Mouse (Mus musculus) embryonic fibroblast, embryonic 13.5 days (primary cell): ENCODE data around the gene Tmem150b.

Experiments
- CTCF ChIP-seq: IDR thresholded peaks from 2 replicates; pipeline ENCODE4 v1.5.1; 2011; ENCODE audit warnings: mild to moderate bottlenecking, control low read depth, low read length, moderate library complexity, borderline replicate concordance; ENCODE audit not compliant: insufficient read depth
- POLR2A ChIP-seq: IDR thresholded peaks from 2 replicates; pipeline ENCODE4 v1.6.1; 2011; ENCODE audit warnings: low read depth, mild to moderate bottlenecking, control low read depth, low read length, moderate library complexity

GRCm38 (mm10) chr7:4712594-4712993, 12.5 kb downstream of the Tmem150b start:
- no peak for TF ChIP-seq POLR2A
- no peak for TF ChIP-seq CTCF
